Mouse (Mus musculus) mesoderm, embryonic 11.5 days (tissue): ENCODE data around the gene Obsl1.

ENCODE experiments used
- DNase-seq: peaks from one replicate; pipeline ENCODE4 v3.0.0-alpha.2; 2012; ENCODE audit warnings: low read depth, low spot score

Obsl1 gene

DNA sequence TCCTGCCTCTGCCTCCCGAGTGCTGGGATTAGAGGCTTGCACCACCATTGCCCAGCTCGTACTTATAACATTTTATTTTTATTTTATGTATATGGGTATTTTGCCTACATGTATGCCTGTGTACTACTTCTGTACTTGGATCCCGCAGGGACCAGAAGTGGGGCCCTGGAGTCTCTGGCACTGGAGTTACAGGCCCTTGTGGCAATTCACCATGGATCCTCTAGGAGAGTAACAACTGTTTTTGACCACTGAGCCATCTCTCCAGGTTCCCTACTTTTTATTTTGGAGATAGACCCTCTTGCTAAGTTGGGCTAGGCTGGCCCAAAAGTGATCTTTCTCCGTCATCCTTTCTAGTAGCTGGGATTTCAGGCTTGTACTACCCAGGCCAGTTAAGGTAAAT is 12.2 kb upstream of the Obsl1 start:
- no peak for DNase-seq

DNA sequence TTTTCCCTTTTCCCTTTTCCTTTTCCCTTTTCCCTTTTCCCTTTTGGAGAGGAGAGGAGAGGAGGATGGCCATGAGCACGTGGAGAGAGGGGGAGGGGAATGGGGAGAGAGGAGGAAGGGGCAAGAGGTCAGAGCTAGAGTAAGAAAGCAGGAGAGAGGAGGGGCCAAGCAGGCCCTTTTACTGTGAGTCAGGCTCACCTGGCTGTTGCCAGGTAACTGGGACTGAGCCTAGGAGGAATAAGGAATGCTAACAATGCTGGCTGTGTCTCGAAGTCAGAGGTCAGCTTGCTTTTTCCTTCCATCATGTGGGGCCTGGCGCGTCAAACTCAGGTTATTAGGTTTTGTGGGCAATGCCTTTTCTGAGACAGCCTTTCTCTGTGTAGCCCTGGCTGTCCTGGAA is 11.7 kb upstream of the Obsl1 start:
- peak; percentile 43 for DNase-seq

DNA sequence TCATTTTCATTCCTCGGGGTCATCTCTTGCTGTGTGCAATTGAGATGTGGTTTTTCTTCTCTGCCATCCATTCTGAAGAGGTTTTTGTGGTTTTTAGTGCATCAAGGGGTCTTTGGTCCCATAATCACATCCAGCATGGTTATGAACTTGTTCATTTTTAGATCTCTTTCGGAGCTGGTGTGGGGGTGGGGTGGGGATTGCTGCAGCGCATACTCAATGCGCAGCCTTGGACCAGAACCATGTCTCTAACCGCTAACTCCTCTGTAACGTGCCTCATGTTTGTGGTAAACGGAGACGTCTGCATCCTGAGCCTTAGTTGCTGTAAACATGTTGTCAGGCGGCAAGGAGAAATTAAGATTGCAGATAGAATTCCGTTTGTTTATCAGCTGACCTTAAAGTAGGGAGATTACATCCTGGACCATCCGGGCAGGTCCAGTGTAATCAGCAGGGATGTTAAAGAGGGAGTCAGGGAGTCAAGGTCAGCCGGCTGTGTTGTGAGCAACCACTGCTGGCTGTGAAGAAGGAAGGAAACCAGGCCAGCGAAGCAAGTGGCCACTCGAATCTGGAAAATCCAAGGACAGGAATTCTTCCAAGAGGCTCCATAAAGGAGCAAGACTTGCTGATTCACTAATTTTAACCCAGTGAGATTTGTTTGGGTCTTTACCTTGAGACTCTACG is 10.6 kb upstream of the Obsl1 start:
- no peak for DNase-seq

GRCm38 (mm10) chr1:75512550-75512949 is 6.3 kb upstream of the Obsl1 start:
- DNase-seq: no peak

DNA sequence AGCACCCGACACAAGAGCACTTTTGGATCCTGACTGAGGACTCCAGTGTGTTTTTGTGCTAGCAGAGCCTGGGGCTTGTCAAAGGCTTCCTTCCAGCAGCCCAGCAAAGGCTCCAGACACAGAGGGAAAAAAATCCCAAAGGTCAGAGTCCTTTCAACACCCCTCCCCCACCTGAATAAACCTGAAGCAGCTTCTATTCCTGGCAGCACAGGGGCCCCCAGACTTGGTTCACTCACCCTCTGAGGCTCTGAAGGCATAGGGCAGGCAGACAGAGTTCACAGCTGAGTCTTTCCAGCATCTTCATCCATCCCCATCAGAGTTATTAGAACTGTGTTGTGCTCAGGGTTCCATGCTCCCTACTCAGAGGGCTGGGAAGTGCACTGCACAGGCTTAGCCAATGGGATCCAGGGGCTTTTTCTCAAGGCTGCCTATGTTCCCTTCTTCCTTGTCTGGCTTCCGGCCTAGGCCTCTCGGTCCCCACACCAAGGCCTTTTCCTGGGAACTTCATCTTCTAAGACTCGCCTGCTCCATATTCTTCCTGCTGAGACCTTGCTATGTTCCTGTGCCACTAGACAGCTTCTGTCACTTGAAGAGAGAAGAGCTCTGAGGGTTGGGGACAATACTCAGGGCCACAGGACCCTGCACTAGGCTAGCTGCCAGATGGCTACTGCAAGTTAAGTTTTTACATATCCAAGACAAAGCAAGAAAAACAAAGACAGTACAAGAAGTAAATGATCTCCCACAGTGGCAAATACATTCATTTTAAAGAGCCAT is 5.4 kb upstream of the Obsl1 start:
- no peak for DNase-seq

- no peak for DNase-seq
Measured at GRCm38 (mm10) chr1:75510154-75510553, 3.9 kb upstream of the Obsl1 start.

DNA sequence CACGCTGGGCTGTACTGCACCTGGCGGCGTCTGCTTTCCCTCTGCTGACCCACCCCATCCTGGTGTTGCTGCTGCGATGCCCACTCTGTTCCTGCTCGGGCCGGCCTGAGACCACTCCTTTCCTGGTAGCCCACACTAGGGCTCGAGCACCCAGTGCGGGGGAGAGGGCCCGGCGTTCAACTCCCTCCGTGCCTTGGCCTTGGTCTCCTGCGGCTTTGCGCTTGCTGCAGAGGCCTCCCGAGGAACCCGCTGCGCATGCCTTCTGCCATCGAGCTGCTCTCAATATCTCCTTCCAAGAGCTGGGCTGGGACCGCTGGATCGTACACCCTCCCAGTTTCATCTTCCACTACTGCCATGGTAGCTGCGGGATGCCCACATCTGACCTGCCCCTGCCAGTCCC is 3.3 kb upstream of the Obsl1 start:
- DNase-seq: no peak

GRCm38 (mm10) chr1:75507006-75507405 is 754 bp upstream of the Obsl1 start, which contains the start of gene Inha:
Inha (plus strand) TSS chr1:75507077.
- no peak for DNase-seq

GRCm38 (mm10) chr1:75505159-75505955 is 895 bp downstream of the Obsl1 start:
- DNase-seq: peak; percentile 59

DNA sequence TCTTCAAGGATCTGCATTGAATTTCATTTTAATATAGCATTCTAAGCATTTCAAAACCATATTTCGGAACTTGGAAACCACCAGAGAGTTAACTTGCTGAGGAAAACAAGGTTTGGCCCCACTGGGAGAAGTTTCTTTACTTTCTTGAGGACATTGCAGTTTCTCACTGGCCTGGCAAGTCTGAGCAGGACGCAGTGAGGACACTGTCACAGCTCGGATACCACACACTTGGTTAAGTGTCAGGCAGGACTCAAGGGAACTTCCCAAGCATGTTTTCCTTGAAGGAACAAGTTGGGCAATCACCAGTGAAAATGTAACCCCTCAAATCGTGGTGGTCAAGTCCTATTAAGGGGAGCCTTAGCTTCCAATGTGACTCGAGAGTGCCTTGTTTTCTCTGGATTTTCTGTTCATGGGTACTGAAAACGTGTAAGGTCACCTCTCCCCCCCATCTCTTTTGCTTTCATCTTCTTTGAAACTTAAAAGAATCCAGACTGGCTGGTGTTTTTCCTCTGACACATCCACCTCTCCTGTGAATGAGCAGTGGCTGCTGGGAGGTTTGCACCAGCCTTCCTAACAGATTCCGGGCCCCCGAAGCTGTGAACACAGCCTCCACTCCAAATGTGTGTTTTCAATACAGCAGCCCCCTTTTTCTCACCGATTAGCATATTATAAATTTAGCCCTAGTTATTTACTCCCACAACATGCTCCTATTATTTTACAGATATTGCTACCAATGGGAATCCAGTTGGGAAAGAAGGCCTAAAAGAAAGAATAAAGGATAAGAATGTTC is 1.8 kb downstream of the Obsl1 start:
- DNase-seq: no peak

DNA sequence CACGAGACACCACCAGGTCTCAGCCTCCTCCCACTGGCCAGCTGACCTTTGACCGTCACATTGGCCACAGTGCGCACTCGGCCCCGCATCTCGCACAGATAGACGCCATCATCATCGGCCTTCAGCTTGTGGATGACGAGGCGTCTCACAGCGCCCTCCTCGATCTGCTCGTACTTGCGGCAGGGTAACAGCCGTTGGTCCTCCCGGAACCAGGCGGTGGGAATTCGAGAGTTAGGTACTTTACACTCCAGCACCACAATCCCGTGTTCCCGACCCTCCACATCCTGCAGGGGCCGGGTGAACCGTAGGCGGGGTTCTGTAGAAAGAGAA is 2.6 kb downstream of the Obsl1 start:
- DNase-seq: no peak

DNA sequence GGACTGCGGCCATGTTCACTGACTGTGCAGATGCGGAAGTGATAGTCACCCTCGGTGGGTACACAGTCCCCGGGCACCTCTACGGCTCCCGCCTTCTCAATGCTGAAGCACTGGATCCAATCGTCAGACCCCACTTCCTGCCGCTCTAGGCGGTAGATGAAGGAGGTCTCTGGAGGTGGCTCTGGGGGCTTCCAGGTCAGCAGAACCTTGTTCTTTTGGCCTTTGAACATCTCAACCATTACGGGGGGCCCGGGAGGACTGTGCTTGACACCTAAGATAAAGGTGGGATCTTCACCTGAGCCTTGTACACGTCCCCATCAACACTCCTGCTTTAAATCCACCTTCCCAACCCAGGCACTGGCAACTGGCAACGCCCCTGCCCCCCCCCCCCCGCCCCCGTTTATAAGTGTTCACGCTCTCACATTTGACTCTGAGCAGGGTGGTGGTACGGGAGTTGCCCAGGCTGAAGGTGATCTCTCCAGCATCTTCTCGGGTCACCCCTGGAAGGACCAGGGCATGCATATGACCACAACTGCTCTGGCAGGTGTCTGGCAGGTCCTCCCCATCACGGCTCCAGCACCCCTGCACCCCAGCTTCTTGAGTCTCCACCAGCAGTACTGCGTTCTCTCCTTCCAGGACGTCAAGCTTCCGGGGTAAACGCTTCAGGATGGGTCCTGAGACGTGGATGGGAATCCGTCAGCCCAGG is 3.2 kb downstream of the Obsl1 start:
- DNase-seq: no peak

- no peak for DNase-seq
Measured at GRCm38 (mm10) chr1:75501905-75502304, 4.3 kb downstream of the Obsl1 start.

DNA sequence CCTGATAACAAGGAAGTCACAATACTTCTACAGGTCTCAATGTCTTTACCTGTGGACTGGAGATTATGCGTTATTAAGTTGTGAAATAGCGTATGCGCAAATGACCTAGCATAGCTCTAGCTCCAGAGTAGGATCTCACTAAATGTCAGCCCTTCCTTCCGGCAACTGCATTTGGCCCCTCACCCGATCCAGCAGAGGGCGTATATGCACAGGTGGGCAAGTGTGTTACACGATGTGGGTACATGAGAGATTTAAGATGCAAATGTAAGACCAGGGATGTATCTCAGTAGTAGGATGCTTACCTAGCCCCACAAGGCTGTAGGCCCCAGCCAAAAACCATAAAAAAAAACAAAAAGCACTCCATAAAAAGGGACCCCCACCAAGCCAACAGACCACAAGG is 6.8 kb downstream of the Obsl1 start:
- DNase-seq: no peak

DNA sequence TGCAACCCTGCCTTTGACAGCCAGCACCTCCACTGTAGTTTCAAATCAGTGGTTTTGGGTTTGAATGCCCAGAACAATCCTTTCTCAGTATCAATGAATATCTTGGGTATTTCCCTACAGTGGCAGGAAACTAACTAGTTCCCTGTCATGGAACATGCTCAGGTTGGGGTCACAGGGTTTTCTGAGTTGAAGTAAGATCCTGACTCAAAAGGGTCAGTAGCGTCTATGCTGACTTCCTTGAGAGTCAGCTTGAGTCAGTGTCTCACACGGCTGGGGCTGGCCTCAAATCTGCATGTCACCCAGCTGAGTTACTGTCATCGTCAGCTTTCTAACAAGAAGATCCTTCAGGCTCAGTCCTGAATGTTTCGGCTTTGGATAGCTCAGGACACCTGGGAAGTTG is 7.4 kb downstream of the Obsl1 start:
- DNase-seq: no peak

DNA sequence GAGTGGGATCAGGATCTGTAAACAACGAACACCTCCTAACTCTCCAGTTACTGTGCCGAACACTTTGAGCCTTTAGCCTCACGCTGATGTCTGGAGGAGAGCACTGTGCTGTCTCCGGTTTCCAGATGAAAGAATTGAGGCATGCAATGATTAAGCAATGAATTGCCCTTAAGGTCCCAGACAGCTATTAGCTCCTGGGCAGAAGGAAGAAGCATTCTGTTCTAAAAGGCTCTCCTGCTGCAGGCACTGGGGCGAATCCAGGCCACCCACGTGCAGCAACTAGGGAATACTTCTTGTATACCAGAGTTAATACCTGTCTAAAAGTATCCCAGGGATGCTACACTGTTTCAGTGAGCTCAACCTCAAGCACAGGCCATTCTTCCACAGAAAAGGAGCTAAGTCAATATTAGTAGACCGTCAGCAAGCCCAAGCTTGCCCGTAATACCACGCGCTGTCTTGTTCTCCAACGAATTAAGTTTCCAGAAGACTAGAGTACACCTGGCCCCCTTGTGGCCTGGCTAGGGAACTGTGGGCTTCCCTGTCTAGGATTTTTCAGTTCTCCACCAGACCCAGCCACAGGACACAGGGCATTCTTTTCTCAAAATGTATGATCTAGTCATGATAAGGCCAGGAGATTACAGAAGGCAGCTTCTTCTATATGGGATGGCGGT is 11.2 kb downstream of the Obsl1 start:
- peak; percentile 56 for DNase-seq

- no peak for DNase-seq
Measured at GRCm38 (mm10) chr1:75492579-75493170, 13.6 kb downstream of the Obsl1 start.

DNA sequence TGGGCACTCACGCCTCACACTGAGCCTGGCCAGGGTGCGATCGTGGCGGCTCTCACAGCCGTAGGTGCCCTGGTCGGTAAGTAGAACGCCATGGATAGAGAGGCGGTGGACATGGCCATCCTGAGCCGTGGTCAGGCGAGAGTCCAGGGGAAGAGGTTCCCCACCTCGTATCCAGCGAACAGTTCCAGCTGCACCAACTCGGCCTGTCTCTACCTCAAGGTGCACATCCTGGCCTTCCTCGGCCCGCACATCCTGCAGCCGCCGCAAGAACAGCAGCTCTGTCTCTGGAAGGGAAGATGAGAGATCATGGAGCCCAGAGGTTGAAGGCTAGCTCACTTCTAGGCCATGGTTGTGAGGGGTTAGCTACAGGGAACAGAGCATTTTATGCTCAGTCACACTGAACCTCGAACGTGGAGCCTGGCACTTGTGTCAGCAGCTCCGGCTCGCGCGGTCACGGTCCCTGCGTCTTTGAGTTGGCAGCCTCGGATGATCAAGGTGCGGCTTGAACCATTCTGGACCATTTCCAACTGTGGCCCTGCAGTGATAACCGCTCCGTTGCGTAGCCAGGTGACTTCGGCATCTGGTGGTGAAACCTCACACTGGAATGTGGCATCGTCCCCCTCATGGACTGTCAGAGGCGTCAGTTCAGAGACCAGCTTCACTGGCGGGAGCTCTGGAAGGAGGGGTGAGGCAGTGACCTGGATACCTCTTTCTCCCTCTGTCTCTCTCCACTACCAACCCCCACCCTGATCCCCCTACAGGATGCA is 15.3 kb downstream of the Obsl1 start:
- no peak for DNase-seq

DNA sequence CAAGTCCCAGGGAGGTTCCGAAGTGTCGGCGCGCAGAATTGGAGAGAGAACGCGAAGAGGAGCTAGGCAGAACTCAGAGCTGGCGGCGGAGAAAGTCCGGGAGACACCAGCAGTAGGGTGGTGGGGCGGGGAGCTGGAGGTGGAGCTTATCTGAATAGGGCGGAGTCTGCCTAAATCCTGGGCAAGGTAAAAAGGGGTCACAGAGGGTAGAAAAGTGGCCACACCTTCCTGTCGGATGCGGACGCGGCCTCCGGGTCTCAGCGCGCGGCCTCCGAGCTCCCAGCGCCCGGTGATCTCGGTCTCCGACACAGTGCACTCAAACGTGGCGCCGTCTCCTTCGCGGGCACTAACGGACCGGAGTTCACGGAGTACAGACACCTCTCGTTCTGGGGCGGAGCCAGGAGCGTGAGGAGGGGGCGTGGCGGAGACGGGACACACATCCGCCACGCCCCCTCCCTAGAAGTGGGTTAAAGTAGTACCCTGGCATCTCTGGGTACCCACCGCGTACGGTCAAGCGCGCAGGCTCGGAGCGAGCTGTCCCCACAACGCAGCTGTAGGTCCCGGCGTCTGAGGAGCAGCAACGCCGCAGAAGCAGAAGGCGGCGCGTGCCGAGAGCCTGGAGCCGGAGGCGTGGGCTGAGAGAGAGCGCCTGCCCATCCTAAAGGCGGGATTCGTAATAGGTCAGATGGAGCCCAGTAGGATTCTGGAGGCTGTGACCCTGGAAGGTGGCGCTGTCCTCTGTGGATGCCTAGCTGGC is 18.7 kb downstream of the Obsl1 start:
- peak; percentile 82 for DNase-seq
